Mouse (Mus musculus) kidney, adult 2 months (tissue): ENCODE data around the gene Gm3448.

Source experiments
- CTCF ChIP-seq: fragments of 200-500 bp; conservative IDR thresholded peaks from 2 replicates; pipeline ENCODE4 v1.5.1; 2011; ENCODE audit warnings: low read depth, mild to moderate bottlenecking, control low read depth, low read length, moderate library complexity, mixed read lengths; ENCODE audit not compliant: insufficient read depth, insufficient read length
- POLR2A ChIP-seq: fragments of 200-500 bp; IDR thresholded peaks from one replicate; pipeline ENCODE4 v1.6.1; 2011; ENCODE audit warnings: low read depth, low read length, control low read depth

GRCm38 (mm10) chr17:15055925-15056324, 14.6 kb upstream of the Gm3448 start:
- TF ChIP-seq CTCF (no peak), POLR2A (no peak)
